Mouse (Mus musculus) ES-Bruce4 (cell line): ENCODE results near the gene Nfib.

Source experiments
- CTCF ChIP-seq: IDR thresholded peaks from one replicate; pipeline ENCODE4 v1.8.1; 2011; ENCODE audit warnings: low read depth, low read length
- POLR2A ChIP-seq: IDR thresholded peaks from one replicate; pipeline ENCODE4 v1.8.1; 2011; ENCODE audit warnings: low read length; ENCODE audit not compliant: insufficient read depth

GRCm38 (mm10) chr4:82271547-82271946, 434.0 kb downstream of the Nfib start:
- TF ChIP-seq POLR2A (no peak), CTCF (no peak)
